Mouse (Mus musculus) kidney, embryonic 16.5 days (tissue): ENCODE results near the gene Ezr. TPM values are rescaled to one million over a fixed set of nuclear protein-coding genes. Genes with fewer than 3 reads are reported as not detected.

Source experiments
- polyA plus RNA-seq: library from polyadenylated mRNA; unstranded; fragments of >200 nt; fragmentation: Nextera tagmentation; extraction: Ambion mirVana; gene quantifications from 2 replicates; pipeline ENCODE4 v1.2.1, GENCODE M21; 2015

Ezr gene
- polyA plus RNA-seq, 1 experiment from 2014 or later: 248 TPM

Other genes with a start within 250 kb of the Ezr start
- 38.4 and 47.6 TPM in 2 replicates for gene Dynlt1c, start 181.1 kb downstream of the Ezr start, polyA plus RNA-seq
- gene Dynlt1f, start 126.9 kb downstream of the Ezr start, polyA plus RNA-seq: 211 and 239 TPM in 2 replicates
- 1.2 and 1.3 TPM in 2 replicates for gene Sytl3, start 123.7 kb downstream of the Ezr start, polyA plus RNA-seq
- gene Rsph3b, start 165.9 kb upstream of the Ezr start, polyA plus RNA-seq: 60.4 and 60.6 TPM in 2 replicates
- gene Tagap1, start 178.4 kb upstream of the Ezr start, polyA plus RNA-seq: 58.2 and 59.7 TPM in 2 replicates
- gene Rnaset2b, start 187.8 kb upstream of the Ezr start, polyA plus RNA-seq: 319 and 386 TPM in 2 replicates
- 0.33 and 0.75 TPM in 2 replicates for gene Gm49721, start 196.1 kb upstream of the Ezr start, polyA plus RNA-seq
- gene Gm1604a, start 242.8 kb upstream of the Ezr start, polyA plus RNA-seq: 0.33 TPM in 1 of 2 replicates, not detected in the other